Mouse (Mus musculus) common myeloid progenitor, adult 5-6 weeks (primary cell): ENCODE measurements around the gene Spata13. TPM values are rescaled to one million over a fixed set of nuclear protein-coding genes. Genes with fewer than 3 reads are reported as not detected.

ENCODE experiments used
- ATAC-seq: replicated peaks from 2 replicates; pipeline ENCODE4 v1.8.0; 2016; ENCODE audit warnings: low read depth, mild to moderate bottlenecking, moderate TSS enrichment, inconsistent platforms; ENCODE audit not compliant: poor library complexity, severe bottlenecking
- total RNA-seq: library from RNA; stranded (forward); fragments of 200-1000, 187-1606 nt; gene quantifications from 2 replicates; pipeline ENCODE4 v1.2.3, GENCODE M21; 2017

Gene Spata13
- total RNA-seq, 1 experiment from 2014 or later: 16.7 TPM

DNA sequence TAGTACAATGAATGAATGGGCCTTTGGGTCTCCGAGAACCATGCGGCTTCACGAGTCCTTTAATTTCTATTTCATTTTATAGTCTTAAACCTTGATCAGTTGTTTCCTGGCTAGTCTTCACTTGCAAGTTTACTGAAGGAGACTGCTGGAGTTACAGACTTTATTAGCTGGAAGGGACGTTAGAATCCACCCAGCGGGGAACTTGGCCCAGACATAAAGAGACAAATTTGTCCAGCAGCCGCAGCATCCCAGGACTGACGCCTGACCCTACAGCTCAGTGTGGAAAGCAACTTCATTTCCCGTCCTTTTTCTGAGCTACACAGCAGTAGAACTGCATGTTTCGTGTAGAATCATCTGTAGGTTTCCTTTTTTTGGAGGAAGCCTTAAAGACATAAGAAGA is 3.2 kb downstream of the Spata13 start:
- ATAC-seq: no peak

DNA sequence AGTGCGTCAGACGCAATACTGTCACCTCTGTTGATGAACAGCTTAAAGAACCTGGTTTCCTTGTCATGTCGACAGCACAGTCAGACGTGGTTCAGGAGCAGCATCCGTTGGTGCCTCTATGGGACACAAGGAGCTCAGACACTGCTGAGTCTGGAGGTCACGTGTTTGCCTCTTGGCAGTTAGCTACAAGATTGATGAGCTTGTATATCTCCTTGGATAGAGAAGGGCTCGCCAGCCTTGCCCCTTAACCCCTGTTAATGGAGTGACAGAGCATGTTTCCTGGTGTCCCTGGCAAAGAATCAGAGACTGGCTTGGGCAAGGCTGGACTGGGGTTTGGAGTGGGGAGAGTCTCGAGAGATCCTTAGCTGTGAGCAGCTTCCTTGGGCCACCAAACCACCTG is 4.4 kb downstream of the Spata13 start:
- ATAC-seq: no peak

DNA sequence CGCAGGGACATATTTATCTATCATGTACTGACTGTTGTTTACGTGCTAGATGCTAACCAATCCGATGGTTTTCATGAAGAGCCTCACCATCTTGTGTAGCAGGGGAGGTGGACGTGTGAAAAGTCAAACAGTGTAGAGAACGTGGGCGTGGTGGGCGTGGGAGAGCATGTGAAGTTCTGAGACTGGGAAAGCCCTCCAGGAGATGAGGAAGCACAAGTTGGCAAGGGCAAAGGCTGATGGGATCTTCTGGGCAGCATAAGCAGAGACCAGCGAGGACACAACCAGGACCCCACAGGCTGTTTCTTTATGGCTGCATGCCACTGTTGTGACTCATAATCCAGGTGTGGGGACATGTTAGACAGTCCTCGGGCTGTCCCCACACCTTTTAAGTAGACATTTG is 5.4 kb downstream of the Spata13 start:
- no peak for ATAC-seq

DNA sequence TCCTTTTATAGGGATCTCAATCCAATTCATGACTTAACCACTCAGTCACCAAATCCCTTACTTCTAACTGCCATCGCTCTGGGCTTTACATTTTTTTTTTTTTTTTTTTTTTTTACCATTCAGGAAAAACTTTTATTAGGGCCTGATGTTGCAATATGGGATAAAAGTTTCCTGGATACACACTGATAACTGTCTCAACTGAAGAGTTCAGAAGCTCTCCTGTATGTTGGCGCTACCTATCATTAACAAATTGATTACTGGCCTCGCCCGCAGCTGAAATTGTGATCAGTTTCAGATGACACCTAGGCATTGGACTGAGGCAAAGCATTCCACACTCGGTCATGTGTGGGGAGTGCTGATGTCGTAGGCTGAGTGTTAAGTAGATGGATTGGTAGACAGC is 7.3 kb downstream of the Spata13 start:
- ATAC-seq: no peak

DNA sequence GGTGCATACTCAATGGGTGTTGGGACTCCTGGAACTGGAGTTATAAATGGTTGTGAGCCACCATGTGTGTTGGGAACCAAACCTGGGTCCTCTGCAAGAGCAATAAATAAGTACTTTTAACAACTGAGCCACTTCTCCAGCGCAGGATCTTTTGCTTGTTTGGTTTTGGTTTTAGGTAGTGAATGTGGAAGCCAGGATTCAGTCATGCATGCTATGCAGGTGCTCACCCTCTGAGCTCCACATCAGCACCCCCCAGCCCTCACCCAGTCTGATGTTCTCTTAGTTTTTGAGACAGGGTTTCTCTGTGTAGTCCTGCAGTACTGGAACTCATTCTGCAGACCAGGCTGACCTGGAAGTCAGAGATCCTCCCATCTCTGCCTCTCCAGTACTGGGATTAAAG is 8.3 kb downstream of the Spata13 start:
- ATAC-seq: no peak

DNA sequence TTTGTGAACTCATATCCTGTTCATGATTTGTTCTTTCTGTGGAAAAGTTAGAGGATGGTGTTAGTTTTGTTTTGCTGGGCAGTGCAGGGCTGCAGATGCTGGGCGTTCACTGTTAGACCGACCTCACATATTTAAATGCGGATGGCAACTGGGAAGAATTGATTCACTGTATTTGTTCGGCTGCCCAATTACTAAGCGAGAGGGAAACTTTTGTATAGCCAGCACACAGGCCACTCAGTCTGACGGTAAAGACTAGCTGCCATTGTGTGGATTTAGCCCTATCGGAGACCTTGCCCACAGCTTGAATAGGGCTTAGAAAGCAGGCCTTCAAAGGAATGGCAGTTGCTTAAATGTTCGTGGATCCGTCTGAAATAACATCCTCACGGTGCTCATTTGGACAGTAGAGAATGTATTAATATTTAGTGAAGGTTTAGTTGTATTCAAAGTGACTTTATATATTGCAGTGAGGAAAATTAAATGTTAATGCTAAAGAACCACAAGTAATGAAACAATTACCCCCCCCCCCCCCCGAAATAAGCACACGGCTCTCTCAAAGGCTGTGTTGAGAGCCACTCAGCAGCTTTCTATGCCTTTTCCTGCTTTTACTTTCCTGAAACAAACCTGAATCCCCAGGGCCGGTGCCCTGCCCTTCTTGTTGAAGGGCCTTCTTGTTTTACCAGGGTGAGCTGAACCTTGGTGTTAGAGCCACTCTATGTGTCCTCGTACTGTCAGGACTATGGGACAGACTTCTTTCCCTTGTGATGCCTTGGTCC is 9.5 kb downstream of the Spata13 start:
- no peak for ATAC-seq

- ATAC-seq: no peak
Observed at GRCm38 (mm10) chr14:60646373-60646772, 12.6 kb downstream of the Spata13 start.

GRCm38 (mm10) chr14:60647885-60648284 is 14.1 kb downstream of the Spata13 start:
- no peak for ATAC-seq

DNA sequence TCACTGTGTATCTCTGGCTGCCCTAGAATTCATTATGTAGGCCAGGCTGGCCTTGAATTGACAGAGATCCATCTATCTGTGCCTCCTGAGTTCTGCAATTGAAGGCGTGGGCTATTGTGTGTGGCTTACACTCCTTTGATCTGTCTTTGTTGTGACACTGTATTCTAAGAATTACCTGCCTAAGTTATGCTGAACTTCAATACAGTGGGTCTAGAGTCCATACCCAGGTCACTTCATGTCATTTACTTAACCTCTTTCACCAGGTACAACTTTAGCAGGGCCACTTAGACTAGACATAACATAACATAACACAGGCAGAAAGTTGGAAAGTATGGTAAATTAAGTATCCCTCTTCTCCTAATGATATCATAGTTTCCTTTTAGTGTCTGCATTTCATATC is 15.2 kb downstream of the Spata13 start:
- no peak for ATAC-seq

- ATAC-seq: no peak
Observed at GRCm38 (mm10) chr14:60653184-60653583, 19.4 kb downstream of the Spata13 start.

DNA sequence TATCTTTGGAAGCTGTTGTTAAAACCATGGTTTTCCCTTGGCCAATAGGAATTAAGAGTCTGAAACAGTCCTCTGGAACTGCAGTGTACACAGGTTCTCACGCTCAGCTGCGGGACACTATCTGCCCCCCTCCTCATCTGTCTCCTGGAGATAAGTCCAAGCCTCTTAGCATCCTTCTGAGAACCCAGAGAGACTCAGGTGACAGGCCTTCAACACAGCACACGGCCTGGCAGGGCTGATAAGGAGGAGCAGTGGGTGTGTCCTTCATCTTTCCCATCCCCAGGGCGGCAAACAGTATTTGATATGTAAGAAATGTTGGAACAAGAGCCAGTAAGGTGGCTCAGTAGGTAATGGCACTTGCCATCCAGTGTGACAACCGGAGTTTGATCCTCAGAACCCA is 20.2 kb downstream of the Spata13 start:
- ATAC-seq: peak; percentile 76; the same call in 1 of the 2 replicates

- ATAC-seq: no peak
Observed at GRCm38 (mm10) chr14:60654708-60655107, 20.9 kb downstream of the Spata13 start.

DNA sequence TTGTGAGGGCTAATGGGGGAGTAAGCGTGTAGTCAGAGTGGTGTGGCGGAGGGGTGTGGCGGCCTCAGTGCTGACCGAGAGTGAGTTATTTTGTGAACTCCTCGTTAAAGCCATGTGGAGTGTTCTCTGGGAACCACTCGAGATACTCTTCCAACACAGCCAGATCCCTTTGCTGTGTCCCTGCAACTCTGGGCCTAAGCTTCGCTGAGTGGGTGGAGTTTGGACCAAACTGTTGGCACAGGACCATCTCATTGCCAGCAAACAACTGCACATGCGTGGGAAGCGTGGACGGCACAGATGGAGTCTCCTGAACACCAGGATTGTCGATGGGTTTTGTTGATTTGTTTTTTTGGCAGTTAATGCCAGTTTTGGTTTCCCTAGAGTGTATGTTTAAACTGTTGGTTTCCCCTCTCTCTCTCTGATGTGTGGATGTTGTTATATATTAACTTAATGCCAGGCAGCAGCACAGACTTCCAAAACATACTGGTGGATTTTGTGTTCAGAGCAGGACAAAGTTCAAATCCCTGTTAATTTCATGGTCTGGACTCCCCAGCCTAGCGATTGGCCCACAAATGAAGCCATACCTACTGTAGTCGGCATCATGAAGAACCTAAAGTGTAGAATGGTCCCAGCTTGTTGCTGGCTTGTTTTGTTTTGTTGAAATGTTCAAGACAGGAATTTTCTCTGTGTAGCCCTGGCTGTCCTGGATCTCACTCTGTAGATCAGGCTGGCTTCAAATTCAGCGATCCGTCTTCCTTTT is 22.3 kb downstream of the Spata13 start:
- ATAC-seq: no peak

- ATAC-seq: no peak
Observed at GRCm38 (mm10) chr14:60656701-60657085, 22.9 kb downstream of the Spata13 start.

- ATAC-seq: no peak
Observed at GRCm38 (mm10) chr14:60657891-60658290, 24.1 kb downstream of the Spata13 start.

DNA sequence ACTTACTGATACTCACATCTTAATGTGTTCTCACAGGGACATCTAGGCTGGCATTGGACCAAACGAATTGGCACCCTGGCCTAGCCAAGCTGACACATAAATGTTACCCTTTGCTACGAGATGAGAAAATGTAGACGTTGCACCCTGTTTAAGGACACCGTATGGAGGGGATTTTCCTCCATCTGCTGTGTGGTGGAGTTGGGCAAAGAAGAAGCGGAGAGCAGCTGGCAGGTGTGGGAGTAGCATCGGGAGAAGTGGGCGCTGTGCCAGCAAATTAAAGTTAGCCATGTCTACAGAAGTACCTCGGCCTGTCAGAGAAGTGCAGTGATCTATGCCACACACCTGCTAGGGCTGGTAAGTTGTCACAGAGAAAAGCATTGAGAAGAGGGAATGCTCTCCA is 25.7 kb downstream of the Spata13 start:
- no peak for ATAC-seq

DNA sequence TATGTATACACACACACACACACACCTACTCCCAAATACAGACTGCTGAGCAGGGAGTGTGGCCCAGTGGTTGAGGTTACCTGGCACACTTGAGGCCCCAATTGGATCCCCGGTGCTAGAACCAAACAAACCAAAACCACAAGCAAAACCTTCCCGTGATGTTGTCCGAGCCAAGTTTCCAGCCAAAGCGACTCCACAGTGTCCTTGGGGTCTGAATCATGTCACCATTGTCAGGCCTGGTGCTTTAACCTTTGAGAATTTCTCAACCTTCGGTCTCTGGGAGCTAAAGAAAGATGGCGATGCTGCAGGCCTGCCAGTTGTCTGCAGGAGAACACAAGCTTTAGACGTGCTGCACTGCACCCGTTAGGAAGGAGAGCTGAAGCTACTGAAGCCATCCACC is 26.8 kb downstream of the Spata13 start:
- ATAC-seq: no peak

DNA sequence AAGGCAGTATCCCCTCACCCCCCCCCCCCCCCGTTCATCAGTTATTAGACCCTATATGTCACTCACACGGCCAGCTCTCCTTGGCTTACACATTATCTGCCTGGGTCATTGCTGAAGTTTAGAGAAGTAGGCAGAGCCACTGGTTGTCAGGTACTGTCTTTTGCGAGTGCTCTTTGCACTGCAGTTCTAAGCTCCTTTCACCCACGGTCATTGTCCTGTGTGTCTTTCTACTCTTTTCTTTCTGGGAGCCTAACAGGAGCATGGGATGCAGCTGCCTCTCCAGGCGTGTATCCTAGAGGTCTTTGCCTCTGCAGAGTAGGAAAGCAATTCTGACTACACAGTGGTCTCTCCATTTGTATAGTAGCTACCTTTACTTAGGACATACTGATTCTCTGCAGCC is 27.5 kb downstream of the Spata13 start:
- no peak for ATAC-seq

- ATAC-seq: no peak
Observed at GRCm38 (mm10) chr14:60663309-60663940, 29.6 kb downstream of the Spata13 start.

- no peak for ATAC-seq
Observed at GRCm38 (mm10) chr14:60664641-60665040, 30.8 kb downstream of the Spata13 start.

DNA sequence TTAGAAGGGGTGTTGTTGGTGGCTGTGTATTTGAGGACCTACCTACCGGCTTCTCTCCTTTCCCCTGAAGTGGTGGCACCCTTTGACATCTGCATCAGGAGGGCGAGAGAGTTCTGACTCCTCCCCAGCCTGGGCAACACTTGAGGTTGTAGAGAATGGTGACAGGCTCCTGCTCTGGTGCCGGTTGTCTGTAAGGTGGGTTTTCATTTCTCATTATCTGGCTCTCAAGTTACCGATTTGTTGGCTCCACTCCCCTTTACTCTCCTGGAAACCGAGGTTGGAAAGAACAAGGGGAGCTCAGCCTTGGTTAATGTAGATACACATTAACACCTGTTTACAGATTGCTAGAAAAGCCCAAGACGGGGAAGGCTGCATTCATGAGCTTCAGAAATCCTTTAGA is 31.5 kb downstream of the Spata13 start:
- ATAC-seq: no peak
